Mouse (Mus musculus) spleen, postnatal 14 days (tissue): ENCODE measurements around the gene Tulp3.
A peak's percentile ranks its signal among the peaks of the same experiment; 100 is the strongest.
"Not testable (repeated sequence)": the region's sequence is repeated elsewhere in the genome, so short reads cannot be mapped to it uniquely, and the experiment has no call there.

Experiments used
- DNase-seq, 2 experiments: peaks; one replicate each; pipeline ENCODE4 v3.0.0; 2021 to 2022; ENCODE audit warnings: low spot score in 2 of 2

Gene Tulp3

DNA sequence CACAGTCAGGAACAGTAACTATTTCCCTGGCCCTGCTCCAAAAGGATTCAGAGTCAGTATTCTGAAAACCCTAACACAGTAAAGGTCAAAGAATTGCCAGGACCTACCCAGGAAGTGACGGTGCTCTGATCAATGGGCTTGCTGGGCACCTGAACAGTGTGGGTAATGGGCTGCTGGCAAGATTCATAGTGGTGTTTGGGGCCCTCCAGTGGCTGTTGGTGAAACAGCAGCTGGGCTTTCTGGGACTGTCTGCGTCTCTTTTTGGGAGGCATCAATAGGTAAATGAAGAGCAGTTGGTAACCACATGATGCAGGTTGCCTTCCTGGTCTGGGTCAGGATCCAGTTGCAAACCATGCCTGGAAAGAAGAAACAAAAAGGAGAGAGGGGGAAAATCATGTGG, 3.3 kb upstream of the Tulp3 start:
- DNase-seq: peak; percentile 35 to 54

- DNase-seq: no peak
Observed at GRCm38 (mm10) chr6:128355201-128355681, 410 bp downstream of the Tulp3 start.

- DNase-seq: no peak
Observed at GRCm38 (mm10) chr6:128354140-128354539, 1.5 kb downstream of the Tulp3 start.

DNA sequence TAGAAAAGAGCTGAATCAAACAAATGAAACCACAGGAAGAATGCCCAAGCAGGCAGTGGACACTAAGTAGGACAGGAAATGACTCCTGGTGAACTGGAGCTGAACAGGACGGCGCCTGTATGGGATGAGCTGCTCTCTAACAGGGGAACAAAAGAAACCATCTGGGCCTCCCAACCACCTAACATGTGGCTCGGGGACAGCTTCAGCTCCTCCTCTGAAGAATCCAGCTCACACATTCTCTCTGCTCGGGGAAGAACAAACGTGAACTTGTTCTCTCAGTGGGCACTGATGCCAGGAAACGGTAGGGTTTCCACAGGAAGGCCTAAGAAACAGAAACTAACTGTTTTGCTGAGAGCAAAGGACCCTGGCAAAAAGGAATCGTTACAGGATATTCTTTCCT, 5.9 kb downstream of the Tulp3 start:
- DNase-seq: no peak

DNA sequence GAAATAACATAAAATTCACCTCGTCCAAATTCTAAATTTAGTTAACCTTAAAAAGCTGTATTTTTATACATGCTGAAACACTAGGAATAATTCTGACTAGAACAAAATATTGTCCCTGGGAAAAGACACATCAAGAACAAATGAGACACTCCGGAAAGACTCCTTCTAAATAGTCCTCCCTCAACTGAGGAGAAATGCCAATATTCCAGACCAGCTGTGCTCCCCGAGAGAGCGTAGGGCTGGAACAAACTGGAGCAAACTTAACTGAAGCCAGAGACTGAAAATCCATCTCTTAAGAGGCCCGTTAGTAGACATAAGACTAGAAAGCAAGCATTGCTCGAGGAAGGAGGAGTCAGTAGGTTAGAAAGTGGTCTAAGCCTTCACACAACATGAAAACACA, 8.9 kb downstream of the Tulp3 start:
- no peak for DNase-seq

DNA sequence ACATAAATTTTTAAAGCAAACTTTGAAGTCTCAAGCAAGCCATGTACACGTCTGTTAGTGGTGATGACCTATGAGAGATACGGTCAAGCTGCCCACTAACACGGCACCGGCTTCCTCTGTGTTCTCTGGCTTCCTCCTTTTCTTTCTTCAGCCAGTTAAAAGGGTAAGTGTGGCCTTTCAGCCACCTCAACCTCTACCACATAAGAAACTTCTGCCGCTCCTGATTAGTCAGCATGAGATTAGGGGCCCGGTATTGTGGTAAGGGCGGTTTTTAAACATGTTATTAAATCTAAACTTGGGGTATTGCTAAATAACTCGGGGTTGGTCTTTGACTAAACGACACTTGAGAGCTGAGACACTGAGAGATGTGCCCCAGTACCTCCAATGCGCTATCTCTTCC, 10.0 kb downstream of the Tulp3 start:
- DNase-seq: no peak

GRCm38 (mm10) chr6:128341956-128342723, 13.5 kb downstream of the Tulp3 start:
- DNase-seq: no peak

GRCm38 (mm10) chr6:128338876-128339275, 16.8 kb downstream of the Tulp3 start:
- DNase-seq: no peak

DNA sequence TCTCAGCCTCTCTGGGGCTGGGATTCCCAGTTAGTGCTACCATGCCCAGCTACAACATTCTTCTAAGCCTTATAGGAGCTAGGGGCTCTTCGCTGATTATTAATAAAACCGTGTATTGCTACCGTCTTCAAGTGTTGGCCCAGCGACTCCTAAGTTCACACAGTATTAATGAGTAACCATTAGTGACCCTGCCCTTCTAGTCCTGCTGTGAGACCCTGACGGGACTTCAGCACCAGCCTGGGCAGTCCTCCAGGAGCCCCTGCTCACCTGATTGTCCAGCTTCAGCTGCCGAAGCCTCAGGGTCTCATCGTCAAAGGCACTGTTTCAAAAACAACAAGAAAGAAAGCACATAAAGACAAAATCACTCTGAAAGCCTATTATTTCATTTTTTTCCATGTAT, 18.2 kb downstream of the Tulp3 start:
- no peak for DNase-seq

- peak in 1 of 2 experiments; percentile 53 for DNase-seq
Observed at GRCm38 (mm10) chr6:128334397-128335124, 21.1 kb downstream of the Tulp3 start.

GRCm38 (mm10) chr6:128318317-128318716, 37.3 kb downstream of the Tulp3 start:
- peak in 1 of 2 experiments; percentile 30 for DNase-seq

- DNase-seq: no peak
Observed at GRCm38 (mm10) chr6:128315597-128315996, 40.1 kb downstream of the Tulp3 start.

DNA sequence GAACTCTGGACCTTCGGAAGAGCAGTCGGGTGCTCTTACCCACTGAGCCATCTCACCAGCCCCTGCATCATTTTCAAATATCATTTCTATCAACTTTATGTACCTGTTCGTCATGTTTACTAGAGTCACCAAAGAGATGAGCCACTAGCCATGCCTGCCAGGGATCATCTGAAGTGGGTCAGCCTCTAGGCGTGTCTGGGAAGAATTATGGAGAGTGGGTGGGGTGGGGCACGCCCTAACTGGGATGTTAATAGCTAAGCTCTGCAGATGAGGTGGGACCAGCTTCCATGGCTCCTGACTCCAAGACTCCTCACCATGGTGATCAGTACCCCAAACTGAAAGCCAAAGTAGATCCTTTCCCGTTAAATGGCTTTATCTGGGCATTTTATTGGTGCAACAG, 40.9 kb downstream of the Tulp3 start:
- DNase-seq: no peak

DNA sequence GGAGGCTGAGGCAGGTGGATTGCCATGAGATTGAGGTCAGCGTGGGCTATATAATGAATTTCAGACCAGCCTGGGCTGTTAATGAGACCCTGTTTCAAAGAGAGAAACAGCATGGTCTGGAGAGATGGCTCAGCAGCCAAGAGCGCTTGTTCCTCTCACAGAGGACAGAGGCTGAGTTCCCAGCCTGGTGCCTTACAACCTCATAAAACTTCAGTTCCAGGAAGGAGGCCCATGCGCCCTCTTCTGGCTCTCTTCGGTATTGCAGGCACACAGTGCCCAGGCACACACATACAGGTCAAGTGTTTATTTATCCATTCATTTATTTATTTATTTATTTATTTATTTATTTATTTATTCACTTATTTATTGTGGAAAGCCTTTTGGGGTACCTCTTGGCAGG, 47.3 kb downstream of the Tulp3 start:
- DNase-seq: peak in 1 of 2 experiments; percentile 27

GRCm38 (mm10) chr6:128304801-128305200, 50.9 kb downstream of the Tulp3 start:
- no peak for DNase-seq

DNA sequence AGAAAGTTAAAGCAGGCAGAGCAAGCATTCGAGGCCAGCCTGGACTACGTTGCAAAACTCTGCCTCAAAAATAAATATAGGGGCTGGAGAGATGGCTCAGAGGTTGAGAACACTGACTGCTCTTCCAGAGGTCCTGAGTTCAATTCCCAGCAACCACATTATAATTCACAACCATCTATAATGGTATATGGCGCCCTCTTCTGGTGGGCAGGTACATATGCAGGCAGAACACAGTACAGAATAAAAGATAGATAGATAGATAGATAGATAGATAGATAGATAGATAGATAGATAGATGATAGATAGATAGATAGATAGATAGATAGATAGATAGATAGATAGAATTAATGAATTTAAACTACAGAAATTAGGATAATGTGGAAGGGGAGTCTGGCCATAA, 53.0 kb downstream of the Tulp3 start:
- not testable (repeated sequence) for DNase-seq

- DNase-seq: no peak
Observed at GRCm38 (mm10) chr6:128301891-128302290, 53.8 kb downstream of the Tulp3 start.

DNA sequence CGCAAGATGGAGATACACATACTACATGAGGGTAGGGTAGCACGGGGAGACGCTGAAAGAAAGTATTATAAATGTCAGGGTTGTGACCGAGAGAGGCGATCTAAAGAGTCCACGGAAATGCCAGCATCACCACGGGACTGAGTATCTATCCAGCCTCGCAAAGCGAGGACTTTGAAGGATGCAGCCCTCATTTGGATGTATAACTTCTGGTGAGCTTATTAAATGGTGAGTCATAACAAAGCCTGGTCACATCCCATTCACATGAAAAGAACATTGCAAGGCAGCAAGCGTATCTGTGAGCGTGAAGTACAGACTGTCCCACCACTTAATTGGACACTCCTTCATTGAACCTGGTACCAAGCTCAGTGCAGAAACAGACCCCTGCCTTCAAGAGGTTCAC, 54.2 kb downstream of the Tulp3 start:
- no peak for DNase-seq

DNA sequence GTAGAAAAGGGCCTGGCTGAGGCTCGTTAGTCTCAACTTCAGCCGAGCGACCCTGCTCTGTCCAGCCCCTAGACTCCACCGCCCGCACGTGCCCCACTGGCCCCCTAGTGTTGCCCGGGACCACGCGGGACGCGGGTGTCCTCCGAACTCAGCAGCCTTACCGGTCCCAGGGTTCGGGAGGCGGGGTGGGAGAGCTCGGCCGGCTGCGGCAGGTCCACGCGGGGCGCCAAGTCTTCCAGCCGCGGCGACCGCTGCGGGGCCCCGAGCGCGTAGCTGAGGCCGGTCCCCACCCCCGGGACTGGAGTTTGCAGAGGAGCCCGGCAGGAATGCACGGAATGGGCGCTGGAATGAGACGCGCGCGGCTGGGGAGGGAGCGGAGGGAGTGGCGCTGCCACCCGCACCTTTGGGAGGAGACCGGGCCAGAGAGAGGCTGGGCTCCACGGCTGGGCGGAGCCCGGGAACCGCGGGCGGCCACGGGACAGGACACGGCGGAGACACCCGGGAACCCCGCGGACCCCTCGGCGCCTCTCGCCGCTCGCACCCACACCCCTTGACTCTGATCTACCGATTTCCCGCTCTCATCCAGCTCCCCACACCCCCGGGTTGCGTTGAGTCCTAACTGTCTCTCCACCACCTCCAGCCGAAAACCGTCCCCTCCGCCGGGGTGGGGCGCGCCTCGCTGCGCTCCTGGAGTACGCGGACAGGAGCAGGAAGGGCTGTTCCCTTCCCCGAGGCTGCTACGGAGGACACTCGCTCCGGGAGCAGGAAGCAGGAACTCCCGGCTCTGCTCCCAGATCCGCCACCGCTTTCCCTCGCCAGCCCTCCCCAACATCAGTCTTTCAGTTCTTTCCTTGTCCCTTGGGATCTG, 55.3 kb downstream of the Tulp3 start, which contains the start of gene Tead4:
Gene Tead4, minus strand, starts transcription at position 690 of the 868 bp plus-strand sequence.
- DNase-seq: no peak

DNA sequence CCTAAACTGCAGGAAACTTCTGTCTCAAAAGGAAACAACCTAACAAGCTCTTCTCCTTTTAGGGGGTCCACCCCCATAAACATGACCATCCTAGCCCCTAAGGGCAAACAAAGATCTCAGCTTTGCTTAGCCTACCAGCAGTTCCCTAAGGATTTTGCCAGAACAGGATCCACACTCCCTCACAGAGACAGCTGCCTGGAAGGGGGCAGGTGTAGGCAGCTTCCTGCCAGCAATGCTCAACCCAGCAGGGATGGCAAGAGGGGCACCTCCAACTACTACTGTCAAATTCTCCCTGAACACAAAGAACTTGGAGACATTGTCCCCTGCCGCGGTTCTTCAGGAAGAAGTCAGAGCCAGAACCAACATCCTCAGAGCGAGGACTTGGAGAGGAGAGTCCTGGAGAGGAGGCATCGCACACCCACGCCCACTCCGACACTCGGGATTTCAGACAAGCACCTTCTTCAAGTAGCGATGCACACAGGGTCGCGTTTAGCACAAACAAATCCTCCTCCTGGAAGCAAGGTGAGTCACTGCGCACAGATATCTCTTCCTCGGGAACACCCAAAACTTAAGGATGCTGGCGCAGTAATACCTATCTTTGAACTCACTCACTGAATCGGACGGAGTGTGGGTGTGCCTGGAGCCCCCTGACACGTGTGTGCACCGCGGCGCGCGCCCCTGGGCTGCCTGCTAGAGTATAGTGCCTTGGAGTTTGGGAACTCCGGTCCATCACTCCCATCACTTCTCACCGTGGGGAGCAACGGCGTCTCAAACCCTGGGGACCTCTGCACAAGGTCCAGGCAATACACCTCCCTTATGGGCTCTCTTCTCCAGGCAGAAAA, 56.1 kb downstream of the Tulp3 start:
- no peak for DNase-seq

DNA sequence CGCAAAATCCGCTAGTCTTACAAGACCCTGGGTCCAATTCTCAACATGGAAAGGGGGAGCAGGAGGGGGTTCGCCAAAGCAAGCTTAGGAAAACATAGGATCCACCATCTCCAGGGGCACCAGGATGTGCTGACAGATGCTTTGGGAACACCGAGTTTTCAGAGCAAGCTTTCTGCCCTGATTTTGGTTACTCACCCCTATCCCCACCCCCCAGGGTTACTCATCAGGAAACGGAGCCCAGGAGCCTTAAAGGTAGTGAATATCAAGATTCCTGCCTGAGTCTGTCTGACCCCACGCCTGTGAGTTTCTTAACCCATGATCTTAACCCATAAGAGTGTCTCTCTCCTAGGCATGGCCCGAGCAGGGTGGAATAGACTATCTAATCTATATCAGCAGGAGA, 57.4 kb downstream of the Tulp3 start:
- DNase-seq: no peak
